Mouse (Mus musculus) liver, postnatal 0 days (tissue): Measurements from ENCODE around the gene Ros1.

Experiments used
- CTCF ChIP-seq: sonication (generic); IDR thresholded peaks from 2 replicates; pipeline ENCODE4 v1.5.1; 2016; ENCODE audit warnings: antibody characterized with exemption, low read depth
- EP300 ChIP-seq: IDR thresholded peaks from 2 replicates; pipeline ENCODE4 v1.6.1; 2016; ENCODE audit warnings: antibody characterized with exemption, low read depth, mild to moderate bottlenecking

DNA sequence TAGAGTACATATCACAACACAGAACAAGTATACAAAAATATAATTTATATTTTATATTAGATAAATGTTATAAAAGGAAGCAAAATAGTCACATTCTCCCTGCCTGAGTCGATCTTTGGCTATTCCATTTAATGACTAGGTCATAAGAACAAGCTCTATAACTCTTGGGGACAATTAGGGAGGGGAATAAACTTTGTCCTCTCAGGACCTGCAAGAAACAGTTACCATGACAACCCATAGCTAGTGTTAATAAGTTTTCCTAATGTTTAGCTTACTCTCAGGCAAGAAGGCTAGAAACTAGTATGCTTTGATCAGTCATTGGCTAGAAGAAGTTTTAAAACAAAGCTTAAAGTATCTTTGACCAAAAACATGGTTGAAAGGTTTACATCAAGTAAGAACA lies 93.8 kb downstream of the Ros1 start:
- no peak for TF ChIP-seq CTCF
- no peak for TF ChIP-seq EP300
